Mouse (Mus musculus): ENCODE data around the gene Wdr26.

DNA sequence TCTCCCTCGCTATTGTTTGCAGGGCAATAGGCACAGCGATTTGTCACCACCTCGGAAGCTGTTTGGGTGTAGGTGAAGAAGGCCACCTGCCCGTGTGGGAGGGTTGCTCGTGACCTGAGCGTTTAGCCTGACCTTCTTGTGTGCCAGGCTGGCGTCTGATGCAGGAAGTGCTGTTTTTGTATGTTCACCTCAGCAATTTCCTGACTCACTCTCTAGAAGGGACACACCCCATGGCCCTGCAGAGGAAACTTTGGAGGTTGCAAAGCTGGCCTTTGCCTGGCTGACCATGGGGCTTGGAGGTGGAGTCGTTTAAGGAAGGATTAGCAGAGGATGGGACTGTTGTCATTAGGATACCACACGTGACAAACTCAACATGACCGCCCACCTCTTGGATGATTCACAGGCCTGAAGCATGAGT lies 18.9 kb upstream of the Wdr26 start:
- TF ChIP-seq REST (IDR thresholded peaks at IDR 0.05; ENCODE audit: insufficient read depth, insufficient read length) (no peak), POLR2A (IDR thresholded peaks at IDR 0.05; ENCODE audit: insufficient read length, low read depth) (no peak), MAX (IDR thresholded peaks at IDR 0.05; ENCODE audit: low read depth) (no peak)

Data from myocyte (in vitro differentiated cells).